Mouse (Mus musculus) liver, embryonic 18 days (tissue): ENCODE results near the gene Gda. TPM values are rescaled to one million over a fixed set of nuclear protein-coding genes. Genes with fewer than 3 reads are reported as not detected.

Experiments
- polyA plus RNA-seq: library from polyadenylated mRNA; depleted of rRNA; stranded (reverse); fragments of >200 nt; gene quantifications from 2 replicates; pipeline ENCODE4 v1.2.3, GENCODE M21; 2012; rRNA removed

Gene Gda
- 3.5 and 4.6 TPM in 2 replicates for polyA plus RNA-seq

DNA sequence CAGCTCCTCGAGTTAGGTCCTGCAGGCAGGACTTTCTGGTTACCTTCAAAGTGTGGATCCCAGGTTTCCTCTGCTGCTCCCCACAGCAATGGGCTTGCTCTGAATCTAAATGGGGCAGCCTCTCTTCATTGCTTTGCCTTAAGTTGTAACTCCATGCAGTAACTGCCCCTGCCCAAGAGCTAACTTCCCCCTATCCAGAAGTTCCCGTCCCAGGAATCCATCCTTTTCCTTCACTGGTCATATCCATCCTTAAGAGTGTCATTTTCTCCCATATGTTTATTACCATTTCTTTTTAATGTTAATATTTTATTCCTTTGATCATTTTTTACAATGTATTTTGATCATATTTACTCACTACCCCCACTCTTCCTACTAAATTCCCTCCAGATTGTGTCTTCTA, at the start of gene Gda:
Gene Gda, minus strand, starts transcription at position 101 of the 400 bp plus-strand sequence.

Other genes starting within 250 kb of the Gda start
- 14.1 and 14.7 TPM in 2 replicates for gene Zfand5, start 201.2 kb downstream of the Gda start, polyA plus RNA-seq
- gene 1110059E24Rik, start 179.5 kb upstream of the Gda start, polyA plus RNA-seq = 8.6 and 9.4 TPM in 2 replicates
- gene Abhd17b, start 179.7 kb upstream of the Gda start, polyA plus RNA-seq = 5.6 and 6.3 TPM in 2 replicates